Mouse (Mus musculus): ENCODE measurements around the gene Itgb1bp1.

DNA sequence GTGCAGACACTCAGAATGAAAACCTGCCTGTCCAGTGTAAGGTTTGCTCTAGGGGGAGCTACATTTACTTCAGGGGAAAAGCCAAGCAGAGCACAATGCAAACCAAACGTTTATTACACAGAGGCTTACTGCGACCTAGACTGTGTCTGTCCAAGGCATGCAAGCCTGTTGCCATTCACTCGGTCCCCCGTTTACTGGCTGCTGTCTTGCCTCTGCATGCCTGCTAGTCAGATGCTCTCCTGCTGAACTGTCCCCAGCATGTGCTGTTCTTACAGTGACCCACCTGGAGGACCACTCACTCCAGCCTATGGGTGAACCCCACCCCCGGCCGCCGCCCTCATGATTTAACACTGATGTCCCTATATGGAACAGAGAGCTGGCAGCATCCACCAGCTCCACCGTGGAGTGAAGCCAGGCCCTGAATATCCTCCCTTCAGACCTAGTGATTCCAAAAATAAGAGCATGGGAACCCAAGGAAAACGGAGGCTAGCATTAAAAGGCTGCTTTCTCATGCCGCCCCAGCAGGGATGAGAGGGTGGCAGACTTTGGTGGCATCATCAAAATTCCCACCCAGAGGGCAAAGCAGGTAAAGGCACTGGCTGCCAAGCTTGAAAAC is 45.0 kb upstream of the Itgb1bp1 start:
- TF ChIP-seq CTCF (IDR thresholded peaks at IDR 0.05; ENCODE audit: control insufficient read depth, insufficient read depth, insufficient read length) (no peak), MYOD1 (IDR thresholded peaks at IDR 0.05; ENCODE audit: control insufficient read depth, insufficient read length, low read depth) (no peak), USF1 (IDR thresholded peaks at IDR 0.05; ENCODE audit: low read depth) (no peak)

Measured in C2C12 (cell line).